Mouse (Mus musculus) lung, postnatal 25 days (tissue): Measurements from ENCODE around the gene Map3k14.
A peak's percentile ranks its signal among the peaks of the same experiment; 100 is the strongest.
"Not testable (repeated sequence)": the region's sequence is repeated elsewhere in the genome, so short reads cannot be mapped to it uniquely, and the experiment has no call there.

Experiments
- DNase-seq: peaks from one replicate; pipeline ENCODE4 v3.0.0; 2022; ENCODE audit warnings: low spot score

Map3k14 gene

DNA sequence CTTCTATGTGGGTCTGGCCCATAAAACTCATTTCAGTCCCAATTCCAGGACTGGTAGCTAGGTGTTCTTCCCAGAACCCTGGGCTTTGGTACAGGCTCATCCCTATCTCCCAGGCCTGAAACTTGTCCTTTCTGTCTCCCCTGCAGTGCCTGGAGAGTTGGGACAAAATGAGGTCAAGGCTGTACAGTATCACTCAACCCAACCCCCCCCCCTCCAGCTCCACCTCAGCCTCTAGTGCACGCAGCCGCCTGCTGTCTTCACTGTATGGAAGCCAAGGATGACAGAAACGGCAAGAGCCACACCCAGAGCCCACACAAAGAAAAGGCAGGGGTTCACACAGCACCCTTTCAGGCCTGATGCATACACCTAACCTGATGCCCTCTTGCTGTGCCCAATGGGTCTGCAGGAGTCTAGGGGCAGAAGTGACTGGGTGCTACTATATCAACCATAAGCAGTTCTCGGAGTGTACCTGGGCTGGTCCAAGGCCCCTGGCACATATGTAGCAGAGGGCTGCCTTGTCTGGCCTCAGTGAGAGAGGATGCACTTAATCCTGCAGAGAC, 20.5 kb downstream of the Map3k14 start:
- DNase-seq: no peak

DNA sequence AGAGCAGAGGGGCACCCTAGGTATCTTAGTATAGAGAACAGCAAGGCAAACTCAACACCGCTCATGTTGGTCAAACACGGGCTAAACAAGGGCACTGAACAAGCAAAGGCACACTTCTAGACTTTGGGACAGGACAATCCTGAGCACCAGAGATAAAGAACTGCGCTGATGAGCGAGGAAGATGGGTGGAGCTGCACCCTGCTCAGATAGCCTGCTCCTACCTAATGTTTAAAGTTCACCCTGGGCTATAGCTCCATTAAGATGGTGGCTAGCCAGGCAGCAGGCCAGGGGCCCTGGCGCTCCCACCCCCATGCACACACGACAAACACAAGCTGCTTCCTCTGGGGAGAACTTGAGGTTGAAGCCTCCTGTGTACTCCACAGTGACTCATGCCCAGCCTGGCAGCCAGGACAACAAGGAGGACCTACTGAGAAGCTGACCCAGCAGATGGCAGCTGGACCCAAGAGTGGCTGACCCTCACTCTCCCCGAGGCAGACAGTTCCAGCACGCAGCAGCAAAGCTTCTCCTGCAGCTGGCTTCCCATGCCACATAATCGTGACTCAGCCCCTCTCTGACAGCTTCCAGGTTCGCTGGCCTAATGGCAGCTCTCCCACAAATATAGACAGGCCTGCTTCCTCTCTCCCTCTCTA, 21.1 kb downstream of the Map3k14 start:
- DNase-seq: no peak

DNA sequence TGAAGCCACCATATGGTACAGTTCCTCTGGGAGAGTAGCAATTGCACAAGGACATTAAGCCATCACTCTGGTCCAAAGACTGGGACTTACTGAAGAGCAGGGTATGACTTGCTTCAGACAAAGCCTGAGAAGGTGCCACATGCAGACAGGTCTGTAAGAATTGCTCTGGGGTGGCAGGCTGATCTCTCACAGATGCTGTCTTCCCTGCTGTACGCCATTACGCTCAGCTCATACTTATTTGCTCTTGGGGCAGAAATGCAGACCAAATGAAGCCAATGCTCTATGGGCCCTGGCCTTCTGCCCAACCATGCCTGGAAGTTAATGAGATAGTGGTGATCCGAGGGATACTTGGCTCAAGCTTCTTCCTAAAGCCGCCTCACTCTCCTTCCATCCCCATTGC, 22.4 kb downstream of the Map3k14 start:
- no peak for DNase-seq

DNA sequence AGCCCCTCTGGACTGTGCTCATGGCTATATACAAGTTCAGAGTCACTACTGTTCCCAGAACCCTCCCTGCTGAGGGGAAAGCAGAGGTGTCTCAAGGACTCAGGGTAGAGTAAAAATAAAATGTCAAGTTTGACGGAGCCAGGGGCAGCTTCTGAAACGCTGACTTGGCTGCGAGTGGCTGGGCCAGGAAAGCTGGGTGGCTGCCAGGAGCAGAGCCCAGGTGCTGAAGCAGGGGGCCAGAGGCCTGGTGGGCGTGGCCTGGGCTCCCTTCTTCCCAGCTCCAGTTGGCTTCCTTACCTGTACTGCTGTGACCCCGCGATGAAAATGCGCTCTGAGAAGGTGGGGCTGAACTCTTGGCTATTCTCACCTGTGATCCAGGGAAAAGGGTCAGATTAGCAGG, 26.5 kb downstream of the Map3k14 start:
- DNase-seq: no peak

DNA sequence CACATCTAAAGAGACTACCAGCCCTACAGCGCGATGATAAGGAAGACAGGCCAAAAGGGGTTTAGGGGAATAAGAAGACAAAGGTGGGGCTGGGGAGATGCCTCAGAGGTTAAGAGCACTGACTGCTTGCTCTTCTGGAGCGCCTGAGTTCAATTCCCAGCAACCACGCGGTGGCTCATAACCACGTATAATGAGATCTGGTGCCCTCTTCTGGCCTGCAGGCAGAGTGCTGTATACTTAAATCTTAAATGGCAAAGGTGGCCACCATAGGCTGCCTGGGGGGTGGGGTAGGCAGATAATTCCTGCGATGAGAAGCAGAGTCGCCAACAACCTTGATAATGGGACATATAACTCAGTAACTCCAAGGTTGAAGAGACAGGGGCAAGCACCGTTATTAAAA, 29.5 kb downstream of the Map3k14 start:
- no peak for DNase-seq

DNA sequence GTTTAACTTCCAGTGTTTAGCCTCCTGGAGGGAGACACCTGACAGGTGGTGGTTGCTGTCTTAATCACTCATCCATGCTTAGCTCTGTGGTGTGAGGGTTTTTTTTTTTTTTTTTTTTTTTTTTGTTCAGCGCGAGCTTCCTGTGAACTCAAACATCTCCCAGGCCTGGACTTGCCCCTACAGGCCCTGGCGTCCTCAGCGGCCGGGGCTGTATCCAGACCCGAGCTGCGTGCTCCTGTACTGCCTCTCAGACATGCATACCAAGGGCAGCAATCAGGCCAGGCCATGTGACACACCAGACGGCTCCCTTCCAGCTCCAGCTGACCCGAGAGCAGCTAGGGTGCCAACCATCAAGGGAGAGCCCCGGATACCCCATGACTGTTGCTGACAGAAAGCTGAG, 30.4 kb downstream of the Map3k14 start:
- no peak for DNase-seq

DNA sequence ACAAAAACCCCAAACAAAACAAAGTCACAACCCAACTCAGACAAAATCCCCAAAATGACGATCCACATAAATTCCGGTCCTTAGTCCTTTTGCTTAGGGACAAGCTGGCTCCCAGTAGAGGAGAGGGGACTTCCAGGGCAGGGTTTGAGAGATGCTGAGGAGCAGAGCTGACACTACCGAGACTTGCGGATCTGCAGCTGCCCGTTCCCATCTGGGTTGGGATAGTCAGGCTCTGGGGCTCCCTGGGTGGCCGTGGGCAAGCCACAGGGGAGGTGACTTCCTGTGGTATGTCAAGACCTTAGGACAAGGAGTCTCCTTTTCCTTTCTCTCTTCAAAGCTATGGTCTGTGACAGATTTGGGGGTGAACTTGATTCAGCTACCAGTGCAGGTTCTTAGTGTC, 30.8 kb downstream of the Map3k14 start:
- DNase-seq: no peak

DNA sequence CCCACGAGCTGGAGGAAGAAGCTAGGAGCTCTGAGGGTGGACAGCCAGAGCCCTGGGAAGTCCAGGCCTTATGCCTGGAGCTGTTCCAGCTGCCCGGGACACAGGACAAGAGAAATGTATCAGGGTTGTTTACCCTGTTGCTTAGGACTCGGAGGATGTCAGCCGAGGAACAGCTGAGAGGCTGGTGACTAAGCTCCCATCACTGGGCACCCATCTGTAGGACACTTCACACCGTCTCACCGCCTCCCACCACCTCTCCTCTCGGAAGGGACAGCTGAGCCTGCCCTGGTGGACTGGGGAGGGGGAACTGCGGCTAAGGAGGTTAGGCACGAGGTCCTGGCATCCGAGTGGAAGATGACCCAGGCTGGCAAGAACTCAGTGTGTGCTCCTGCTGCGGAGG, 31.6 kb downstream of the Map3k14 start:
- no peak for DNase-seq

DNA sequence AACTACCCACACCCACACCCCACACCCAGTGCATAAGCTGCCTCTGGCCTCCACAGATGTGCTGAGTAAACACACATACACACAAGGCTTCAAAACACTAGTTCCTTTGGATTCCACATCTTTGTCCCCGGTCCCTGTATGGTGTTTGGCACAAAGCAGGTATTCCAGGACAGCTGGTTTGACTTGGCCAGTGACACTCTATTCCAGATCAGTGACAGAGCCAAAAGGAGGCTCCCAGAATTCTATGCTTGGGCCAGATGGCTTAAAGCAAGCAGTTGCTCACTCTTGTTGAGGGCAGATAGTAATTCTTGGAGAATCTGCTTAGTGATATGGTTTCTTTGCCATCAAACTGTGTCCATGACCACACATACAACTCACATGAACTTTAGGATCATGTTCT, 32.8 kb downstream of the Map3k14 start:
- DNase-seq: no peak

DNA sequence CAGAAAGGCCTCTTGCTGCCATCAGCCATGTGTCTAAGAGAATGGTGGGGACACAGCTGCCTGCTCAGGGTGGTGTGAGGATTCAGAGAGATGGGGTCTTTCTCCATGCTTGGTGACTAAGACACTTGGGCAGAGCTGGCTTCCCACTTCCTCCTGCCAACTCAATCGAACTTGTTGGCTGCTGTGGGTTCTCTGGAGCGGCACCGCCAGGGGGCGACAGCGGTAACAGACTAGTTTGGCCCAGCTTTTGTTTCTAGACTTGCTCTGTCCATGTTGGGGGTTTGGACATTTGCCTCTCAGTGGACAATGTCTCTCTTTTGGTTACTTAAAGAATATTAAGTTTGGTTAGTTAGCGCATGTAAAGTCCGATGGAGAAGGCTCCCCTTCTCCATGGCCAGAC, 34.3 kb downstream of the Map3k14 start:
- DNase-seq: peak; percentile 87

DNA sequence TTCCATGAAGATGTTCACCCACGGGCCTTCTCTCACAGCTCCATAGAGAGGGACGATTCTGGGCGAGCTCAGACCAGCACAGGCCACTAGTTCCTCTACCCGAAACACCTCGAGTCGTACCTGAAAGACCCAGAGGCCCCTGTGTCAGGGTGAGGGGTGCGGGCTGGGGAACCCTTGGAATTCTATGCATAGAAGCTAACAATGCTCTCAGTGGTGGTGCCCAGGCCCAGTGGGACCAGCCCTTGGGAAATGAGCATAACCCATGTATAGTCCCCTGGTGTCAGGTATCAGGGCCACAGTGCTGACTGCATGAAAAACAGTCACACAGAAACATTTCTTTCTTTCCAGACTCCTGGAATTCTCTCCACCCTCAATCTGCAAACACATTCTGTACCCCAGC, 35.9 kb downstream of the Map3k14 start:
- DNase-seq: no peak

DNA sequence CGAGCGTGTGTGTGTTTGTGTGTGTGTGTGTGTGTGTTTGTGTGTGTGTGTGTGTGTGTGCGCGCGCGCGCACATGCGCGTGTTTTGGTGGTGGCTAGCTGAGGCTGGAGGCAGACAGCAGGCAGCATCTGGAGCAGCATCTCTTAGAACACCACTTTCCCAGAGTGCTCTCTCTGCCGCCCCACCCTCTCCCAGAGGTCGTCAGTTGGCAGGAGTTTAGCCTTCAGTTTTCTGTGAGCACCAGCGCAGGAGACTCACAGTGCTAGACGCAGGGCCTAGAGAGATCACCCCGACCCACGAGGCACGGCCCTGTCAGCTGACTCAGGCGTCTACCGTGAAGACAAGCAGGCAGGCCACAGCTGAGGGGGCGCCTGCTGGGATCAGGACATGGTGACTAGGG, 36.6 kb downstream of the Map3k14 start:
- no peak for DNase-seq

DNA sequence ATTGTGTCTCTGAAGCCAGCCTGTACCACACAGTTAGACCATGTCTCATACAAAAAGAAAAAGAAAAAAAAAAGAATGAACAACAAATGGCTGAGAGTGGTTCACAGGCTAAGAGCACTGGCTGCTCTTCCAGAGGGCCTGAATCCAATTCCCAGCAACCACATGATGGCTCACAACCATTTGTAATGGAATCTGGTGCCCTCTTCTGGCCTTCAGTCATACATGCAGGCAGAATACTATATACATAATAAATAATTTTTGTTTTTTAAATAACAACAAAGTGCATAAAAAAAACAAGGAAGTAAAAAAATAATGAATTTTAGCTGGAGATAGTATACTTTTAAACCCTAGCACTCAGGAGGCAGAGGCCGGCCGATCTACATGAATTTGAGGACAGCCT, 37.7 kb downstream of the Map3k14 start:
- no peak for DNase-seq

DNA sequence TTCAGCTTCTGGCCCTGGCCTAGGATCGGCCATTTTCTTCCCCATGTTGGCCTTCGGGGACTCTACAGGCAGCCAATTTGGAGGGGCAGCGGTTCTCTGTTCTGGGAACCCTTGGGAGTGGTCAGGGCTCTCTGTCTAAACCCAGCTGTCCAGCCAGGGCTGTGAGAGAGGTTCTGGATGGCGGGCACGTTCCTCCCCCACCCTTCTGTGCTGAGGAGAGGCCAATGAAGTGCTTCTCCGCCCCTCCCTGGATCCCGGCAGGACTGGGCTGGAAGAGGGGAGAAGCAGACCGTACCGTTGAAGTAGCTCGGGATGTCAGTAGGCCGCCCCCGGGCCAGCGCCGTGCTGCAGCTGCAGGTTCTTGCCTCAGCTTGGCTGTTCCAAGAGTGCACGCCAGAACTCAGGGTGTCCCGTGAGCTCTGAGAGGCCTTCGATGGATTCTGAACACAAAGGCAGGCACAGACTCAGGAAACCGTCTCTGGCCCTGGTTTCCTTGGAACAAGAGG, 43.3 kb downstream of the Map3k14 start:
- no peak for DNase-seq

DNA sequence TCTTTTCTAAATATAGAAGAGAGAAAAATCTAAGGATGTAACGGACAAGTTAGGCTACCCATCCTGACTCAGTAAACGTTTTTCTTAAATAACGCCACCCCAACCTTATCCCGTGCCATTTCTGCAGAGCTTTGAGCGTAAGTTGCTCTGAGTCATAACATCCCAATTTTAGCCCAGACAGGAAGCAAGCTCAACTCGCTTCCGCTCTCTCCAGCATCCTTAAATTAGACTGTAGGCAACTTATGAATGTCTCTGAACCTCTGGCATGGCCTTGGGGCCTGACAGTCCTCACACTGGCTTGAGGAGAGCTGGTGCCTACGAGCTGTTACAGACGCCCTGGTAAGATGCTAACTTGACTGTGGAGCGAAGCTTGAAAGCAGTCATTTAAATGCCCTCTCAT, 43.8 kb downstream of the Map3k14 start:
- DNase-seq: no peak

DNA sequence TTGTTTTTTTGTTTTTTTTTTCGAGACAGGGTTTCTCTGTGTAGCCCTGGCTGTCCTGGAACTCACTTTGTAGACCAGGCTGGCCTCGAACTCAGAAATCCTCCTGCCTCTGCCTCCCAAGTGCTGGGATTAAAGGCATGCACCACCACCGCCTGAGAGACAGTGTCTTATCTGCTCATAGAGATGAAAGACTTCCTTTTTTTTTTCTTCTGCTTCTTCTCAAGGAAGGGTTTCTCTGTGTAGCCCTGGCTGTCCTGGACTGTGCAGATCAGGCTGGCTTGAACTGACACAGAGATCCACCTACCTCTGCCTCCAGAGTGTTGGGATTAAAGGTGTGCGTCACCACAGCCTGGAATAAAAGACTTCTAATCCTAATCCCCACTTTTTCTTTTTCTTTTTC, 44.6 kb downstream of the Map3k14 start:
- DNase-seq: not testable (repeated sequence)

DNA sequence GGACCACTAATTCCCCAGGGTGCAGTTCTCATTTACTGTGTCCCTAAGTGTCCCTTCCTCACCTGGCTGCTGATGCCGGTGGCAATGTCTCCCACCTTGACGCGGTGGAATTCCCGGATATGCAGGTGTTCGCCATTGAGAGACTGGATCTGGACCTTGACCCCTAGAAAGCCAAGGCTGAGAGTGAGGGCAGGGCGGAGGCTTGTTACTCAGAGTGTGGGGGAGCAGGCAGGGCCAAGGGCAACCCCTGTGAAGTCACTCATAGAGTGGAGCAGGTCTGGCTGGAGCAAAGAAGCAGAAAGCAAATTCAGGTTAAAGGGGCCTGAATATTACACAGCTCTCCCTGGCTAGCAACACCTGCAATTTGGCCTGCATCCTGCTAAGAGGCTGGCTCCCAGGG, 45.8 kb downstream of the Map3k14 start:
- no peak for DNase-seq

DNA sequence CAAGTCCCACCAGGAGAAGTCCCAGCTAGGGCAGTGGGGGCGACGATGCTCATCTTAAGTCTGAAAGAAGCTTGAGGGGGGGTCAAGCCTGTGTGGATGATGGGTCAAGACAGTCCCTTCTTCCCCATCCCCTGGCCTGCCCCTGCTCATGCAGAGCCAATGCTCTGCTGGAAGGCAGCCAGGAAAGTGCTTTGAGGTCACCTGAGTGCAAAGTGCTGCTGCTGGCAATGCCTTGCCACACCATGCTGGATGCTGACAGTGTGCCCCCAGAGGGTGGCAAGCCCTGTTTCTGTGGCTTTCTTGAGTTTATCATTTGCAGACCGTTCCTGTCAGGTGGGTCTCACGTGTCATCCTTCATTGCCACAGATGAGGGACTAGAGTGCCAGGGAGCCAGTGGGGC, 47.3 kb downstream of the Map3k14 start:
- no peak for DNase-seq

DNA sequence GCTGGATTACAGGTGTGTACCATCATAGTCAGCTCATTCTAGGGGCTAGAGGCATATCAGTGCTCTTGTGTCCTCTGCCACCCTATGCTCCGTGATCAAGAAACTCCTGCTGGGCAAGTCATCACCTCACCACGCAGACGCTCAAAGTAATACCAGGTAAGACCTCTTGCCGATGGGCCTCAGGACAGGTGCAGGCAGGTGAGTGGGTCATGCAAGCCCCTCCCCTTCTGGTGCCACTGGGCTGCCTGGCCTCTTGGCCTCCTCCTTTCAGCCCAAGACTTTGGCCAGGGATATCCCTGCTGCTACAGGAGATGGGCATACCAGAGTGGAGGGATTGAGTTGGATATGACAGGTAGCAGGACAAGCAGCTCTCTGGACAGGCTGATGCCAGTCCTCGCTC, 48.0 kb downstream of the Map3k14 start:
- DNase-seq: no peak

DNA sequence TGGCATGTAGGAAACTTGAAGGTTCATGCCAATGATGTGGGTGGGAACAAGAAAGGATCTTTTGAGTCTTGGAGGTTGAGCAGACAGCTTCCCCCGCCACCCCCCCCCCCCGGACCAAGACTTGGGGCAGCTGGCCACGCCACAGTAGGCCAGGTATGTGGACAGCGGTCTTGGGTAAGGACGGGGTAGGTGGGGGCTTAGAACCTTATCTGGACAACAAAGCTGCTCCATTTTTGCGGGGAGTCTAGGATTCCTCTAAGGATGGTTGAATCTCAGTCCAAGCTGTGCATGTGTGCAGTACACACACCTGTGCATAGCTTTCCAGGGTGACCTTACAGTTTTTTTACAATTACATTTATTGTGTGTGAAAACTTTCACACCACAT, 48.8 kb downstream of the Map3k14 start:
- no peak for DNase-seq

DNA sequence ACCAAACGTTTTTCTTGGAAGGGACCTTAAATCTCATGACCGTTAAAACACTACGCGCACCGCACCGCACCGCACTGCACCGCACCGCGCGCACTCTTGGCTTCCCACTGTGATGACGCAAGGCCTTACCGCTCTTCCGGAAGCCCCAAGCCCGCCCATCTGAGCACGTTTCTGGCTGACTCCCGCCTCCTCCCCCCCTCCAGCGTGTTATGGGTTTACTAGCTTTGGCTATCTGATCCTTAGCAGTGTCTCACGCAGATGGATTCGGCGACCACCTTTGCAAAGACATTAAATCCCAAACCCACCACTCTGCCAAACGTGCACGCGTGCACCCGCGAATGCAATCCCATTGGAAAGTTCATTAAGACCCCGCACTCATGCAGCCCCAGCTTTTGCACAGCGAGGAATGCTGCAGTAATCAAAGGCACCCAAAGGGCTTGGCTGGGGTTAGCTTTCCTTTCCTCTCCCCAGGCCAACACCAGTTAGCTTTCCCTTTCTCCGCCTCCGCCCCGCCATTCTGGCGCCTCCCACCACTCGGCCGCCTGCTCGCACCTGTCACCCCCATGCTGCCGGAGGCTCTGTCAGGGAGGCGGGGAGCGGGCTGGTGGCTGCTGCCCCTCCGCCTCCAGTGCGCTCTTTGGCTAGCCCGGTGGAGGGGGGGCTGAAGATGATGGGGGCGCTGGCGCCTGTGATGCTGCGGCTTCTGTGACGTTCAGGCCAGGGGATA, 49.3 kb downstream of the Map3k14 start, which contains the start of gene Spata32:
Spata32 (minus strand) TSS at position 643 of the 727 bp plus-strand sequence.
- peak; percentile 46 for DNase-seq

DNA sequence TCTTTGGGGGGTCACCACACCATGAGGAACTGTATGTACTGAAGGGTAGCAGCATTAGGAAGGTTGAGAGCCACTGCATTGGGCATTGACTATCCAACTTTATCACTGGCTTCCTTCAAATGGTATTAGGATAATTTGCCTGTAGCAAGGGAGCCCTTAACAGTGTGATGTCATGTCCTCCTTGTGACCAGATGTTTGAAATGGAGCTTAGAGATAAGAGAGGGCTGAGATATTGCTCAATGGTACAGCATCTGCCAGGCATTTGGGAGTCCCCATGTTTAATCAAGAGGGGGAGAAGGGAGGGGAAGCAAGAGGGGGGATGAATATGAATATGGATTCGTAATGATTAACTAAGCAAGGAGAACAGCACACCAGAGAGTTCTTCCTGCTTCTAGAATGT, 51.9 kb downstream of the Map3k14 start:
- no peak for DNase-seq

DNA sequence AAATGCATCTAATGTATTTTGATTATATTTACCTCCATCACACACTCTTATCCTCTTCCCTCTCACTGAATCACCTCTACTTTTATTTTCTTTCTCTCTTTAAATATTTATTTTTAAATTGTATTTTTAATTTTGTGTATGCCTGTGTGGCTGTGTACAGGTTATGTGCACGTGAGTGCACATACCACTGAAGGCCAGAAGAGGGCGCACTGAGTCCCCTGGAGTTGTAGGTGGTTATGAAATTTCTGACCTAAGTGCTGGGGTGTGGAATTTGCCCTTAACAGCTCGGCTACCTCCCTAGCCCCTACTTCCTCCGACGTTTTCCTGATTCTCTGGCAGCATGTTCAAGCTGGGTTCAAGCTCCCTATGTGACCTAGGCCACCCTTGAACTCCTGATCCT, 53.6 kb downstream of the Map3k14 start:
- DNase-seq: no peak

DNA sequence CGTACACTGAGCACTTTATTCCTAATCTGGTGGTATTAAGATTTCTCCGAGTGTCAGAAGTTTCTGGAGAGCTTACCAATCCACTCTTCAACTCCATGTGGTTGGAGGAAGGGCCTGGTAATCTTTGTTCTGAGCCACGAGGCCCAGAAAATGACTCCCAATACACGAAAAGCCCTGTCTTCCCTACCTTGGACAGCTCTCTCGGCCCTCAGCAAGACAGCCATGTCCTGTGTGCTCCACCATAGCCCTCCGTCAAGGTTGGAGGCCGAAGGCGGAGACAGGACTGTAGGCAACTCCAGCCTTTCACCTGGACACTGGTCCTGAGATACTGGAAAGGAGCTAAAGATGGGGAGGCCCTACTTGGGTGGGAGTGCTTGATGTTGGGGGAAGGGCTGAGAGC, 57.0 kb downstream of the Map3k14 start:
- DNase-seq: no peak
